Mouse (Mus musculus) limb, embryonic 12.5 days (tissue): ENCODE results near the gene Gcn1l1. TPM values are rescaled to one million over a fixed set of nuclear protein-coding genes. Genes with fewer than 3 reads are reported as not detected.

Source experiments
- ATAC-seq: fragments of 200-750 bp; cut with Nextera tagmentation; 2 replicates; pipeline ENCODE4 v1.8.0; 2017; ENCODE audit warnings: low read depth, moderate TSS enrichment; ENCODE audit not compliant: insufficient number of reproducible peaks, insufficient read depth, low FRiP score, low TSS enrichment
- H3K27ac ChIP-seq: fragments of 300-500 bp; sonication (generic); 2 replicates; pipeline ENCODE4 v1.5.1; 2016; ENCODE audit warnings: mild to moderate bottlenecking, moderate library complexity
- H3K27me3 ChIP-seq: fragments of 300-500 bp; sonication (generic); 2 replicates; pipeline ENCODE4 v1.6.1; 2016; ENCODE audit warnings: mild to moderate bottlenecking, moderate library complexity
- H3K36me3 ChIP-seq: fragments of 300-500 bp; sonication (generic); 2 replicates; pipeline ENCODE4 v1.6.1; 2016; ENCODE audit warnings: mild to moderate bottlenecking, moderate library complexity
- H3K4me1 ChIP-seq: fragments of 300-500 bp; sonication (generic); replicated peaks from 2 replicates; pipeline ENCODE4 v1.6.1; 2016
- H3K4me2 ChIP-seq: fragments of 300-500 bp; sonication (generic); 2 replicates; pipeline ENCODE4 v1.6.1; 2016; ENCODE audit warnings: mild to moderate bottlenecking, moderate library complexity
- H3K4me3 ChIP-seq: fragments of 300-500 bp; sonication (generic); replicated peaks from 2 replicates; pipeline ENCODE4 v1.5.1; 2016; ENCODE audit warnings: mild to moderate bottlenecking
- H3K9ac ChIP-seq: fragments of 300-500 bp; sonication (generic); replicated peaks from 2 replicates; pipeline ENCODE4 v1.6.1; 2016; ENCODE audit warnings: mild to moderate bottlenecking, moderate library complexity
- H3K9me3 ChIP-seq: fragments of 300-500 bp; sonication (generic); 2 replicates; pipeline ENCODE4 v1.6.1; 2016; ENCODE audit warnings: mild to moderate bottlenecking, moderate library complexity
- WGBS: fragments of 180-500 bp; shearing (Covaris S2); methylation state at CpG from one replicate; pipeline ENCODE4 v1.1.7; 2016; 5-methylcytosine and 5-hydroxymethylcytosine counted together
- polyA plus RNA-seq: library from polyadenylated mRNA; unstranded; fragments of >200 nt; fragmentation: Nextera tagmentation; extraction: Ambion mirVana; gene quantifications from 2 replicates; pipeline ENCODE4 v1.2.1, GENCODE M21; 2016

The Gcn1l1 gene
- polyA plus RNA-seq, 1 experiment from 2014 or later, result 57.4 TPM

GRCm38 (mm10) chr5:115580229-115581001, 15.4 kb downstream of the Gcn1l1 start:
- no peak overlapping the region for H3K4me3 ChIP-seq
- H3K27me3 ChIP-seq, result no peaks in the 10 kb centered on the region
- no peak overlapping the region for H3K4me2 ChIP-seq
- WGBS, result 94% methylated on average over 14 of the region's 14 CpGs
- H3K9me3 ChIP-seq, result peaks cover 13% of the 10 kb centered on the region
- ATAC-seq, result no peak
- no peak overlapping the region for H3K9ac ChIP-seq
- H3K36me3 ChIP-seq, result peaks cover 100% of the 10 kb centered on the region
- no peaks in the 10 kb centered on the region for H3K4me1 ChIP-seq
- H3K27ac ChIP-seq, result no peak overlapping the region

GRCm38 (mm10) chr5:115581662-115582061, 16.6 kb downstream of the Gcn1l1 start:
- no peak overlapping the region for H3K27ac ChIP-seq
- H3K4me1 ChIP-seq, result no peaks in the 10 kb centered on the region
- no peak overlapping the region for H3K9ac ChIP-seq
- 94% methylated on average over 9 of the region's 9 CpGs for WGBS
- H3K4me3 ChIP-seq, result no peak overlapping the region
- no peak for ATAC-seq
- H3K27me3 ChIP-seq, result no peaks in the 10 kb centered on the region
- no peak overlapping the region for H3K4me2 ChIP-seq
- peaks cover 13% of the 10 kb centered on the region for H3K9me3 ChIP-seq
- peaks cover 100% of the 10 kb centered on the region for H3K36me3 ChIP-seq

GRCm38 (mm10) chr5:115585616-115586015, 20.6 kb downstream of the Gcn1l1 start:
- 86% methylated on average over 12 of the region's 12 CpGs for WGBS
- no peak overlapping the region for H3K9ac ChIP-seq

DNA sequence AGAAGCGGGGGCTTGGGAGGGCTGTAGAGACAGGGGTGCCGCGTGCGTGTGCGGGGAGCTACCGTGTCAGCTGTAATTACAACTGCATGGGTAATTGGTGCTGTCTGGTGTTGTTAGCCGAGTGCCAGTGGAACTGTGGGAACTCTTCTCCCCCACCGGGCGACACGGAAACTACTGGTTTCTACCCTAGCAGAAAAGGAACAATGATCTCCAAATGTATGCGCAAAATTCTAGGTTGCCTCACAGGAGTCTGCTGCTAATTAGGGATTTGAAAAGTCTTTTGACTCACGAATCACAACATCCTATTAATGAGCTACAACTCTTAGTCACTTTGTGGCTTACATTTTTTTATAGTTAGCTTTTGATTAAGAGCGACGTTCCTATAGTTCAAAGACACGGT, 21.1 kb downstream of the Gcn1l1 start:
- no peak for ATAC-seq
- H3K9ac ChIP-seq, result no peak overlapping the region
- 87% methylated on average over 15 of the region's 15 CpGs for WGBS
- H3K9me3 ChIP-seq, result peaks cover 13% of the 10 kb centered on the region
- no peaks in the 10 kb centered on the region for H3K4me1 ChIP-seq
- peaks cover 99% of the 10 kb centered on the region for H3K36me3 ChIP-seq
- no peak overlapping the region for H3K4me3 ChIP-seq
- H3K27me3 ChIP-seq, result no peaks in the 10 kb centered on the region
- no peak overlapping the region for H3K27ac ChIP-seq
- no peak overlapping the region for H3K4me2 ChIP-seq

More at GRCm38 (mm10) chr5:115585616-115586015, 20.6 kb downstream of the Gcn1l1 start:
- Histone ChIP-seq H3K4me3 (no peak overlapping the region), H3K27me3 (no peaks in the 10 kb centered on the region), H3K4me1 (no peaks in the 10 kb centered on the region), H3K27ac (no peak overlapping the region), H3K4me2 (no peak overlapping the region), H3K9me3 (peaks cover 13% of the 10 kb centered on the region), H3K36me3 (peaks cover 99% of the 10 kb centered on the region)
- no peak for ATAC-seq

- WGBS, result 92% methylated on average over 2 of the region's 2 CpGs
- no peak overlapping the region for H3K27ac ChIP-seq
- no peaks in the 10 kb centered on the region for H3K4me1 ChIP-seq
- ATAC-seq, result no peak
- peaks cover 12% of the 10 kb centered on the region for H3K9me3 ChIP-seq
- no peak overlapping the region for H3K4me2 ChIP-seq
- H3K4me3 ChIP-seq, result no peak overlapping the region
- H3K36me3 ChIP-seq, result peaks cover 99% of the 10 kb centered on the region
- no peak overlapping the region for H3K9ac ChIP-seq
- H3K27me3 ChIP-seq, result no peaks in the 10 kb centered on the region
These were observed 21.7 kb downstream of the Gcn1l1 start for GRCm38 (mm10) chr5:115586780-115587179.

DNA sequence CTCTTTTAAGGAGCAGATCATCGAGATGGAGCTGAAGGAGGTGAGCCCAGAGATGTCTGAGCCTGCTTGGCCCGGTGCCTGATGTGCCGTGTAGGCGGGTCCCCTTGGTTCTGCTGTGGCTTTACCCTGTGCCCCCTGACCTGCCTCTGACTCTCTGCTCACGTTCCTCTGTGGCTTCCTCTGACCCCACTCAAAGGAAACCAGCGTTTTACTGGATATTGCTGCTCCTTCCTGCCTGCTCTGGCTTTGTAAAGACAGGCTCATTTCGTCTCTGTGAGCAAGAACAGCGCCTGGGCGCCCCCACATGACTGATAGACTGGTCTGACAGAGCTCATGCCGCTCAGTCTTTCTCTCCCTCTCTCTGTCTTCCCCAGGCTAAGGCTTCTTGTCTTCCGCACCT, 26.0 kb downstream of the Gcn1l1 start:
- Histone ChIP-seq H3K4me2 (no peak overlapping the region), H3K4me1 (no peaks in the 10 kb centered on the region), H3K9ac (no peak overlapping the region), H3K9me3 (no peaks in the 10 kb centered on the region), H3K36me3 (peaks cover 99% of the 10 kb centered on the region), H3K4me3 (no peak overlapping the region), H3K27ac (no peak overlapping the region), H3K27me3 (no peaks in the 10 kb centered on the region)
- no peak for ATAC-seq
- WGBS, result 81% methylated on average over 11 of the region's 11 CpGs

DNA sequence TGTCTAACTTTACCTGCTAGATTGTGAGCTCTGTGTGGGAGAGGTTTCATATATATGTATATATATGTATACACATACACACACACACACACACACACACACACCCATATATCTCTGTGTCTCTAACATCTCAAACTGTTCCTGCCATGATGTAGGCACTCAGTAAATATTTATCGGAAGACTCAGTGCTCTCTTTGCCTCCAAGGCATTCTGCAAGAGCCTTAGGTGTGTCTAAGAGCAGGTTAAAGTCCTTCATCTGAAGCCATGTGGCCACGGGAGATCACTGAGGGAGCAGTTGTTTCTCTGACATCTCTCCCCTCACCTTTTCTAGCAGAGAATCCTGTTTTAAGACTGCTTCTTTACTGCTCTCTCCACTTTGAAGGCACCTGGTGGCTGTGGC, 26.5 kb downstream of the Gcn1l1 start:
- ATAC-seq, result no peak
- Histone ChIP-seq H3K9me3 (no peaks in the 10 kb centered on the region), H3K4me3 (no peak overlapping the region), H3K27me3 (no peaks in the 10 kb centered on the region), H3K4me2 (no peak overlapping the region), H3K4me1 (no peaks in the 10 kb centered on the region), H3K9ac (no peak overlapping the region), H3K27ac (no peak overlapping the region), H3K36me3 (peaks cover 99% of the 10 kb centered on the region)
- 99% methylated on average over 2 of the region's 2 CpGs for WGBS

DNA sequence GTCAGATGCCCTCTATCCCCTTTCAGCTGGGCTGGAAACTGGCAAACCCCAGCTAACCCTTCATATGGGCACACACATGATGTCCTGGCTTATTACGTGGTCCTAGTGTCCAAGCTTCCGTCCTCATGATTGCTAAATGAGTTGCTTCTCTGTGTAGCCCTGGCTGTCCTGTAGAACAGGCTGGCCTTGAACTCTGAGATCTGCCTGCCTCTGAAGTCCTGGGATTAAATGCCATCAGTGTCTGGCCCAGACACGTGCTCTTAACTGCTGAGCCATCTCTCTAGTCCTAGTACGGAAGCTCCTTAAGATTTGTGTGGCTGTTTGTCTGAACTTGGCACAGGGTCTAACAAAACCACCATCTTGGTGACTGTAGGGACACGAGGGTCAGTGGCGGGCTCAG, 38.5 kb downstream of the Gcn1l1 start:
- H3K4me2 ChIP-seq, result no peak overlapping the region
- no peaks in the 10 kb centered on the region for H3K9me3 ChIP-seq
- 95% methylated on average over 6 of the region's 6 CpGs for WGBS
- H3K27me3 ChIP-seq, result no peaks in the 10 kb centered on the region
- no peak overlapping the region for H3K27ac ChIP-seq
- no peak for ATAC-seq
- H3K36me3 ChIP-seq, result peaks cover 97% of the 10 kb centered on the region
- no peak overlapping the region for H3K4me3 ChIP-seq
- no peaks in the 10 kb centered on the region for H3K4me1 ChIP-seq
- no peak overlapping the region for H3K9ac ChIP-seq

GRCm38 (mm10) chr5:115611566-115611965, 46.5 kb downstream of the Gcn1l1 start:
- H3K27ac ChIP-seq, result no peak overlapping the region
- peaks cover 98% of the 10 kb centered on the region for H3K36me3 ChIP-seq
- no peak overlapping the region for H3K4me3 ChIP-seq
- H3K9me3 ChIP-seq, result no peaks in the 10 kb centered on the region
- 88% methylated on average over 11 of the region's 11 CpGs for WGBS
- H3K4me1 ChIP-seq, result no peaks in the 10 kb centered on the region
- ATAC-seq, result no peak
- no peak overlapping the region for H3K4me2 ChIP-seq
- no peaks in the 10 kb centered on the region for H3K27me3 ChIP-seq
- H3K9ac ChIP-seq, result no peak overlapping the region

GRCm38 (mm10) chr5:115613332-115613731, 48.3 kb downstream of the Gcn1l1 start:
- Histone ChIP-seq H3K27ac (no peak overlapping the region), H3K27me3 (no peaks in the 10 kb centered on the region), H3K9ac (no peak overlapping the region), H3K4me1 (no peaks in the 10 kb centered on the region), H3K36me3 (peaks cover 99% of the 10 kb centered on the region), H3K4me2 (no peak overlapping the region), H3K4me3 (no peak overlapping the region), H3K9me3 (no peaks in the 10 kb centered on the region)
- WGBS, result 92% methylated on average over 9 of the region's 9 CpGs
- no peak for ATAC-seq

DNA sequence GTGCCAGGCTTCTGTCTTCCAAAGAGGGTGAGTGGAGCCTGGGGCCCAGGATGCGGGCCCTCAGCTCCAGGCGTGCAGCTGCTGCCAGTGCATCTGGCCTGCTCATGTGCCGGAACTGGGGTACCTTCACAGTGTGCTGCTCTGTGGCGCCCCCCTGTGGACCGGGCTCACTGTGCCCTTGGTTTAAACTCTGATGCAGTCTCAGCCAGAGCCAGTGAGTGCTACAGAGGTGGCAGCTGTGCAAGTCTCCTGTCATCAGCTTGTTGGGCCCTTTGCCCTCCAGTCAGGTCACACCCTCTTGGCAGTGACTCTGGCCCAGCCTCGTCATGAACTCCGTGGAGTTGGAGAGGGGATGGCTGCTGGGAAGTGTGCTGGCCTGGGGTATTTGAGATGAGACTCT, 49.9 kb downstream of the Gcn1l1 start:
- H3K4me3 ChIP-seq, result no peak overlapping the region
- H3K9ac ChIP-seq, result no peak overlapping the region
- no peaks in the 10 kb centered on the region for H3K27me3 ChIP-seq
- H3K27ac ChIP-seq, result no peak overlapping the region
- ATAC-seq, result no peak
- no peak overlapping the region for H3K4me2 ChIP-seq
- H3K36me3 ChIP-seq, result peaks cover 99% of the 10 kb centered on the region
- no peaks in the 10 kb centered on the region for H3K4me1 ChIP-seq
- no peaks in the 10 kb centered on the region for H3K9me3 ChIP-seq
- WGBS, result 79% methylated on average over 7 of the region's 7 CpGs

DNA sequence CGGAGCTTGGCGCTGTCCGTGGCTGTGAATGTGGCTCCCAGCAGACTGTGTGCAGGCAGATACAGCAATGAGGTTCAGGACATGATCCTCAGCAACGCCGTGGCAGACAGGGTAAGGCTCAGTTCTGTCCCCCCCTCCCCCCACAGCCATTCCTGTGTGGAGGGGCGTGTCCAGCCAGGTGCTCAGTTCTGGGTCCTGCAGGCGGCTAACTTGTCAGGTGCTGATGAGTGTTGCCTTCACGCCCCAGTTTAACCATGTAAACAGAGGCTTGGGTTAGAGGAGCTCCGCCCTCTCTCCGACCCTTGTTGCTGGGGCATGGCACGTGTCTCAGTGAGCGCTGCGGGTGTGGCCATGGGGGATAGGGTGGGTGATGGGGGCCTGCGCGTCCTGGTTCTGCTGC, 54.6 kb downstream of the Gcn1l1 start:
- H3K9me3 ChIP-seq, result no peaks in the 10 kb centered on the region
- H3K4me2 ChIP-seq, result no peak overlapping the region
- no peak overlapping the region for H3K9ac ChIP-seq
- H3K4me1 ChIP-seq, result no peaks in the 10 kb centered on the region
- 93% methylated on average over 15 of the region's 15 CpGs for WGBS
- peaks cover 80% of the 10 kb centered on the region for H3K36me3 ChIP-seq
- H3K27me3 ChIP-seq, result no peaks in the 10 kb centered on the region
- no peak overlapping the region for H3K4me3 ChIP-seq
- no peak for ATAC-seq
- no peak overlapping the region for H3K27ac ChIP-seq
